Mouse (Mus musculus) bone marrow macrophage, adult 2 months (primary cell): Measurements from ENCODE around the gene Ncoa3.

Source experiments
- CTCF ChIP-seq: IDR thresholded peaks from 2 replicates; pipeline ENCODE4 v1.5.1; 2012; ENCODE audit warnings: low read depth, mild to moderate bottlenecking, low read length, moderate library complexity
- POLR2A ChIP-seq: IDR thresholded peaks from 2 replicates; pipeline ENCODE4 v1.6.1; 2012; ENCODE audit warnings: mild to moderate bottlenecking, low read depth, low read length, borderline replicate concordance

- TF ChIP-seq POLR2A (no peak), CTCF (no peak)
Measured at GRCm38 (mm10) chr2:165976874-165977273, 15.6 kb upstream of the Ncoa3 start.
